Mouse (Mus musculus): Measurements from ENCODE around the gene Zbtb21.
A peak's percentile ranks its signal among the peaks of the same experiment; 100 is the strongest.
"Not testable (repeated sequence)": the region's sequence is repeated elsewhere in the genome, so short reads cannot be mapped to it uniquely, and the experiment has no call there.

The Zbtb21 gene

DNA sequence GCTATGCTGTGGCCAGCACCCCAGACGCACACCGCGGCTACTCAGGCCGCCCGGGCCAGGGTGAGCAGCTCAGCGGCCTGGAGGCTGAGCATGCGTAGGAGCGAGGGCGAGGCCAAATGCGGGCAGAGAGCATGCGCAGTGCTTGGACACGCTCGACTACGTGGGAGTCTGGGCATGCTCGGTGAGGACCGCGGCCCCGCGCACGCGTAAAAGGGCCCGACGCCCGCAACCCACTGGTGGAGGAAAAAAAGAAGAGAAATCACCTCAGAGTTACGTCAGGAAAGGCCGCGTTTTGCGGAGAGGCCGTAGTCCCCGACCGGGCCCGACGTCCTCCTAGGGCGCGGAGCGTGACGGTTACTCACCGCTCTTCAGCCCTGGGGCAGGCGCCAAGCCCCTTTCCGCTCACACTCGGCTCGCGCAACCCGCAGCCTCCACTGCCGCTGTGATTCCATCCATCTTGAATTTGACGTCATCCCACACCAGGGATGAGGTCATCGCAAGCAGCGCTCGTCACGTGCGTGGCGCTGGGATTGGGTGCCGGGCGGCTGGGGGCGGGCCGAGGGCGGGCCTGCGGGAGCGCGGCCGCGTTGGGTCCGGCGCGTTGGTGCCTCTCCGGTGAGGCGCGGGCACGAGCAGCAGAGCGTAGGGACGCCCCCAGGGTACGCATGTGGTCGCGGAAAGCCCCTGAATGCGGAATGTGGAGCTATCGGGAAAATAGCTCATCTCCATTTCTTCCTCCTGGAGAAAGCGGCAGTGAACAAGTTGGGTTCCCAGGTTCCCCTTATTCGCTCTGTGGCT is at the start of gene Zbtb21, which contains the start of gene C2cd2:
Zbtb21 (minus strand) TSS at position 472 of the 798 bp plus-strand sequence.
C2cd2 (minus strand) TSS at position 448 of the 798 bp plus-strand sequence.
- peaks cover 26% of the 10 kb centered on the region for H3K4me1 ChIP-seq (replicated peaks; ENCODE audit: low read depth, low read length)
- TF ChIP-seq POU5F1 (IDR thresholded peaks at IDR 0.05; ENCODE audit: borderline replicate concordance, low read length): no peak
- no peak for TF ChIP-seq NANOG (IDR thresholded peaks at IDR 0.05; ENCODE audit: borderline replicate concordance, low read length)
- TF ChIP-seq CTCF (conservative IDR thresholded peaks at IDR 0.05; ENCODE audit: low read length): no peak
- no peaks in the 10 kb centered on the region for H3K9me3 ChIP-seq (ENCODE audit: low read length)
- H3K36me3 ChIP-seq (ENCODE audit: insufficient read depth, low read length): peaks cover 25% of the 10 kb centered on the region
- peak within 1 kb of the TSS; percentile 91 for H3K4me3 ChIP-seq (replicated peaks; ENCODE audit: low read length)
- H3K27me3 ChIP-seq (ENCODE audit: insufficient read depth, low read length): no peaks in the 10 kb centered on the region

DNA sequence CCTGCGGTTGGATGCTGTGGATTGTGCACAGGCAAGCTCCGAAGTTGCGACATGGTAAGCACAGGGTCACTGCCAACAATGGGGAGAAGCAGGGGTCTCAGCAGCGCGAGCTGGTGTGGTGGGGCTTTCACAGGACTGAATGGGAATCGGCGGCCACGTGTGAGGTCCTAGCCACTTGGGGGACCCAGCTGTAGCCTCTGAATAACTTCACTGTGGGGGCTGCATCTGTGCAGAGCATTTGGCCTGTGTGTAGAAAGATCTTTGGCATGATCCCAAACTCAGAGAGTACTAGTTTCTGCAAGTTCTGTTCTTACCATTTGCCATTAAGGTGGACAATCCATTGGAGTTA is 34.9 kb upstream of the Zbtb21 start:
- H3K4me3 ChIP-seq (replicated peaks; ENCODE audit: low read length): peak overlapping the region; percentile 82
- peaks cover 31% of the 10 kb centered on the region for H3K4me1 ChIP-seq (replicated peaks; ENCODE audit: low read depth, low read length)
- H3K36me3 ChIP-seq (ENCODE audit: insufficient read depth, low read length): peaks cover 28% of the 10 kb centered on the region
- H3K27me3 ChIP-seq (ENCODE audit: insufficient read depth, low read length): not testable (repeated sequence)
- H3K9me3 ChIP-seq (ENCODE audit: low read length): peaks cover 38% of the 10 kb centered on the region

DNA sequence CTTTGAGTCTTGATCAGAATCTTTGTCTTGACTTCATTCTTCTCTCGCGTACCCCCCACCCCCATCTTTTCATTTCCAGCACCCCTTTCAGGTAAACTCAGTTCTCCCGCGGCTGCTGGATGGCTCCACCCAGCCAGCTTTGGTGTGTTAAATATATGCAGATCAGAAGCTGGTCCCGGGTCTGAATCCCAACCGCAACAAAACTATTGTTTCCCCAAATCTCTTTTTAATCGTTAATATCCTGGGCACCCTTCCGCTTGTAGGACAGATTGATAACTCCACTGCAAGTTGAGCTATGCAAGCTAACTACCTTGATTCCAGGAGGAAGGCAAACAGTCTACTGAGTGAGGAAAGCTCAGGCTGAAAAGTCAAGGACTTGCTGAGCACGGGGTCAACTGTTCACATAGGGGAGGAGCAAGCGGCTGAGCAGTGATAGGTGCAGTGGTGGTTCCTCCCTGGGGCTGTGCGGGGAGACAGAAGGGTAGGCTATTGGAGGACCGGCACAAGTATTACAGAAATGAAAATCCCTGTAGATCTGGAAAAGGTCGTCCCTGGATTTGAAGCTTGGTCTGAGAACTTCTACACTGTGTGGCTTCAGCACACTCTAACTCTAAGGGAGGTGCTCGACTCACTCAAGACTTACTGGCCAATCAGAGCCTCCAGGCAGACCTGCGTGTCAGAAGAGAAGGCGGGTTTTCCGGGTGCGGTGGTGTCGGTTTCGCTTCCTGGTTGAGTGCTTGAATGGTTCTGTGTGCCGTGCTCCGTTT is 34.4 kb upstream of the Zbtb21 start, which contains the start of gene B230307C23Rik:
B230307C23Rik (plus strand) TSS at position 700 of the 767 bp plus-strand sequence.
- H3K4me3 ChIP-seq (replicated peaks; ENCODE audit: low read length): peak within 1 kb of the TSS; percentile 82
- peaks cover 31% of the 10 kb centered on the region for H3K4me1 ChIP-seq (replicated peaks; ENCODE audit: low read depth, low read length)
- TF ChIP-seq CTCF (conservative IDR thresholded peaks at IDR 0.05; ENCODE audit: low read length) (no peak), NANOG (IDR thresholded peaks at IDR 0.05; ENCODE audit: borderline replicate concordance, low read length) (no peak), POU5F1 (IDR thresholded peaks at IDR 0.05; ENCODE audit: borderline replicate concordance, low read length) (no peak)
- H3K36me3 ChIP-seq (ENCODE audit: insufficient read depth, low read length): peaks cover 22% of the 10 kb centered on the region
- no peaks in the 10 kb centered on the region for H3K27me3 ChIP-seq (ENCODE audit: insufficient read depth, low read length)
- H3K9me3 ChIP-seq (ENCODE audit: low read length): peaks cover 32% of the 10 kb centered on the region

DNA sequence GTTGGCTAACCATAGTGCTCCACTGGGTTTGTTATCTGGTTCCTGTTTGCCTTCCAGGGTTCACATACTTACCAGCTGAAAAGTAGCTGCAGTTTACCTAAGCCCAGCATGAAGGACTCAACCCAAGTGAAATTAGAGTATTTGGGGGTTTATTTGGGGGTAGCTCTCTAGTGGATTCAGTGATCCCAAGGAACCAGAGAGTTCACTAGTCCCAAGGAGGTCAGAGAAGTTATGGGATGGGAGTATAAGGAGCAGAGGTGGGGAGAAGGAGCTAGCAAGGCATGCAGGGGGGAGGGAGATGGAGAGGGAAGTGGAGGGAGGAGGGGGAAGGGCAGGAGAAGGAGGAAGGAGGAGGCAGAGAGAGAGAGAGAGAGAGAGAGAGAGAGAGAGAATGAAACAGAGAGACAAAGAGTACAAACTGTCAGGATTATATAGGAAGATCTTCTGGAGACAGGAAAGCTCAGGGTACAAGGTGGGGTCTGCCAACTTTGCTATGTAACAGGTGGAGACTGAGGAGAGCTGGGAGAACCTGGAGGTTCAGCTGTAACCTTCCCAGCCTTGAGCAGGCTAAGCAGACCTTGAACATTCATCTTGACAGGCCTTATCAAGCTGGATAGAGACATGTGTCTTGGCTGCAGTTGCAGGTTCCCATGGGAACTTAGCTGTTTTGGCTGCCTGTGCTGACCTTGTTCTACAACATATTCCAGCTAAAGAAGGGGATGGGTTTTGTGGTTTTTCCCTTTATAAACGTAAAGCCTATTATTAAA is 33.6 kb upstream of the Zbtb21 start:
- Histone ChIP-seq H3K27me3 (ENCODE audit: insufficient read depth, low read length) (no peaks in the 10 kb centered on the region), H3K4me1 (replicated peaks; ENCODE audit: low read depth, low read length) (peaks cover 31% of the 10 kb centered on the region), H3K36me3 (ENCODE audit: insufficient read depth, low read length) (peaks cover 22% of the 10 kb centered on the region), H3K9me3 (ENCODE audit: low read length) (peaks cover 26% of the 10 kb centered on the region), H3K4me3 (replicated peaks; ENCODE audit: low read length) (peak overlapping the region; percentile 82)
- TF ChIP-seq CTCF (conservative IDR thresholded peaks at IDR 0.05; ENCODE audit: low read length) (no peak), NANOG (IDR thresholded peaks at IDR 0.05; ENCODE audit: borderline replicate concordance, low read length) (no peak), POU5F1 (IDR thresholded peaks at IDR 0.05; ENCODE audit: borderline replicate concordance, low read length) (no peak)

DNA sequence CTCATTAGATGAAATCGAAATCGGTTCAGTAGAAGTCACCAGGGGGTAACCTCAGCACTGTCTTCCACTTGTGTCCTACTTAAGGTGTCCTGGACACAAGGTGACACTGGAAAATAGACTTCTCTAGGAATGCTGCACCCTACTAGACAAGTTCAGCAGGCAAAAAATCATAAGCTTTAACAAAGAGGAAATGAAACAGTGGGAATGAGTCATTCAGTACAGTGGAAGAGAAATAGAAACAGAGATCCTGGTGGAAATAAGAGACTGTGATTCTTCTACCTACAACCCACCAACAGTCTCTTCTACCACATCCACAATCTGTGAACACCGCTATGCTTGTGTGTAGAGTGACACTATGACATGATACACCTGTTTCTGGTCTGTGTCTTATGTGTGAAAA is 30.1 kb upstream of the Zbtb21 start:
- not testable (repeated sequence) for H3K4me3 ChIP-seq (replicated peaks; ENCODE audit: low read length); H3K9me3 ChIP-seq (ENCODE audit: low read length); H3K27me3 ChIP-seq (ENCODE audit: insufficient read depth, low read length); H3K36me3 ChIP-seq (ENCODE audit: insufficient read depth, low read length)
- H3K4me1 ChIP-seq (replicated peaks; ENCODE audit: low read depth, low read length): peaks cover 12% of the 10 kb centered on the region

DNA sequence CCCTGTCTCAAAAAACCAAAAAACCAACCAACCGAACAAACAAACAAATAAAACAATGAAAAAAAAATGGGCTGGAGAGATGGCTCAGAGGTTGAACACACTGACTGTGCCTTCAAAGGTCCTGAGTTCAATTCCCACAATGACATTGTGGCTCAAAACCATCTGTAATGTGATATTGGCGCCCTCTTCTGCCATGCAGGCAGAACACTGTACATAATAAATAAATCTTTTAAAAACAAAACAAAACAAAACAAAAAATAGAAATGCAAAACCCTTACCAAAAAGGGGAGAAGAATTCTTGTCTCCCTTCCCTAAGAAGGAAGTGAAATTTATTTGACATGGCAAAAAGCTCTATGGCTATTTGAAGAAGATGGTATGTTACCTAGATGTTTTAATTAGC is 29.1 kb upstream of the Zbtb21 start:
- peaks cover 12% of the 10 kb centered on the region for H3K4me1 ChIP-seq (replicated peaks; ENCODE audit: low read depth, low read length)
- no peak overlapping the region for H3K4me3 ChIP-seq (replicated peaks; ENCODE audit: low read length)
- TF ChIP-seq NANOG (IDR thresholded peaks at IDR 0.05; ENCODE audit: borderline replicate concordance, low read length): no peak
- no peak for TF ChIP-seq POU5F1 (IDR thresholded peaks at IDR 0.05; ENCODE audit: borderline replicate concordance, low read length)
- no peak for TF ChIP-seq CTCF (conservative IDR thresholded peaks at IDR 0.05; ENCODE audit: low read length)
- H3K27me3 ChIP-seq (ENCODE audit: insufficient read depth, low read length): no peaks in the 10 kb centered on the region
- H3K9me3 ChIP-seq (ENCODE audit: low read length): no peaks in the 10 kb centered on the region
- no peaks in the 10 kb centered on the region for H3K36me3 ChIP-seq (ENCODE audit: insufficient read depth, low read length)

DNA sequence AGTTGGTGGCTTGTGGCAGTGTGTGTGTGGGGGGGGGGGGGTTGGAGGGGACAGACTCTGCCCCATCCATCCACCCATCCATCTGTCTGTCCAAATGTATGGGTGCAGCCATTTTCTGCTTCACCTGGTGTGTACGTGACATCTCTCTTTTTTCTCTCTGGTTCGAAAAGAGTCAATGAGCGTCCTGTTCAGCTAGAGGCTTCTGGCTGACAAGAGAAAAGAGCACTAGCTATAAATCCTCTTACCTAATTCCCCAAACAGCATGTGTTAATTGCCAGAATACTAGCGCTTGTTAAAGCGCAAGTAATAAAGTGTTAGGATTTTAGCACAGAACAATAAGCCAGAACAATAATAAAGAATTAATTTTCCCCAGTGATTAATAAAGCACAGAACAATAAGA is 22.2 kb upstream of the Zbtb21 start:
- Histone ChIP-seq H3K27me3 (ENCODE audit: insufficient read depth, low read length) (no peaks in the 10 kb centered on the region), H3K36me3 (ENCODE audit: insufficient read depth, low read length) (no peaks in the 10 kb centered on the region), H3K9me3 (ENCODE audit: low read length) (no peaks in the 10 kb centered on the region), H3K4me3 (replicated peaks; ENCODE audit: low read length) (no peak overlapping the region), H3K4me1 (replicated peaks; ENCODE audit: low read depth, low read length) (no peaks in the 10 kb centered on the region; the same call in 1 of the 2 replicates)
- TF ChIP-seq POU5F1 (IDR thresholded peaks at IDR 0.05; ENCODE audit: borderline replicate concordance, low read length) (no peak), NANOG (IDR thresholded peaks at IDR 0.05; ENCODE audit: borderline replicate concordance, low read length) (no peak), CTCF (conservative IDR thresholded peaks at IDR 0.05; ENCODE audit: low read length) (no peak)

DNA sequence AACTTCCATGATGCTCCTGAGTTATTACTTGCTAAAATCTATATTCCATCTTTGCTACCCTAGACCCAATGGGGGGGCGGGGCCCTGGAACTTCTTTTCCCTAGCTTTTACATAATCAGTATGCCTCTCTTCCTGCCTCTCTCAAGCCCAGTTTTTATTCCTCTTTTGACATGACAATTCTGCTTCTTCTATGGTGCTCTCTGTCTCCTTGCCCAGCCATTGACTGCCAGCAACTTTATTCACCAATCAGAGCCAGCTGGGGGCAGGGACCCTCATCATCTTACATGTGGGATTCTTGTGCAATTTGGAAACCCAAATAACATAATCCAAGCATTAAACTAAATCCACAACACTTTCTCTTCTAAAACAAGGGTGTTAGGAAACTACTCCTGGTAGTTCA is 18.9 kb upstream of the Zbtb21 start:
- Histone ChIP-seq H3K4me1 (replicated peaks; ENCODE audit: low read depth, low read length) (no peaks in the 10 kb centered on the region), H3K27me3 (ENCODE audit: insufficient read depth, low read length) (no peaks in the 10 kb centered on the region), H3K4me3 (replicated peaks; ENCODE audit: low read length) (no peak overlapping the region), H3K36me3 (ENCODE audit: insufficient read depth, low read length) (no peaks in the 10 kb centered on the region), H3K9me3 (ENCODE audit: low read length) (no peaks in the 10 kb centered on the region)
- TF ChIP-seq POU5F1 (IDR thresholded peaks at IDR 0.05; ENCODE audit: borderline replicate concordance, low read length): no peak
- no peak for TF ChIP-seq CTCF (conservative IDR thresholded peaks at IDR 0.05; ENCODE audit: low read length)
- no peak for TF ChIP-seq NANOG (IDR thresholded peaks at IDR 0.05; ENCODE audit: borderline replicate concordance, low read length)
